ENCODE assay signal across 8 mouse cellular contexts in genomic region chr1:92180141-92181137, GRCm38 (mm10). TPM values are rescaled to one million over a fixed set of nuclear protein-coding genes. Genes with fewer than 3 reads are reported as not detected.
DNase-seq lines count a peak whose midpoint lies in the region; ATAC-seq and TF ChIP-seq lines count a peak whose summit lies in the region.

No protein-coding gene starts in this region.

- TF ChIP-seq CTCF in MEL (IDR thresholded peaks at IDR 0.05 in 2 of 3, conservative IDR thresholded peaks at IDR 0.05 in 1 of 3; ENCODE audit: control insufficient read depth in 1 of 3, insufficient read depth in 1 of 3, low read depth in 2 of 3, low read length in 3 of 3, poor library complexity in 1 of 3, severe bottlenecking in 1 of 3), result no peak
- no peak for TF ChIP-seq CTCF in cerebellum, adult 2 months (IDR thresholded peaks at IDR 0.05; ENCODE audit: borderline replicate concordance, insufficient read depth, low read depth, low read length)
- no peak for TF ChIP-seq CTCF in forebrain, postnatal 0 days (IDR thresholded peaks at IDR 0.05; ENCODE audit: low read depth)

- peaks cover 10 to 12% of the 10 kb centered on the region in 2 experiments; a peak in 3 of 4 replicates for H3K4me1 ChIP-seq in MEL (ENCODE audit: control insufficient read depth in 1 of 2, insufficient read depth in 2 of 2, low read length in 2 of 2)
- H3K4me1 ChIP-seq in cerebellum, adult 2 months (ENCODE audit: control insufficient read depth, insufficient read depth, low read length), result peaks cover 3% of the 10 kb centered on the region; the same call in 1 of the 2 replicates
- H3K4me1 ChIP-seq in forebrain, postnatal 0 days (ENCODE audit: insufficient read depth), result peaks cover 14% of the 10 kb centered on the region
- H3K4me1 ChIP-seq in lung, embryonic 15.5 days, result peaks cover 26% of the 10 kb centered on the region

- H3K27ac ChIP-seq in MEL (ENCODE audit: control insufficient read depth, low read depth, low read length), result peak overlapping the region; percentile 88
- peak overlapping the region; percentile 94 for H3K27ac ChIP-seq in cerebellum, adult 2 months (ENCODE audit: insufficient read depth, low read length)
- H3K27ac ChIP-seq in forebrain, postnatal 0 days (ENCODE audit: low read depth, low read length), result peak overlapping the region; percentile 100
- peak overlapping the region; percentile 99 for H3K27ac ChIP-seq in lung, embryonic 15.5 days

- TF ChIP-seq POLR2A in MEL (IDR thresholded peaks at IDR 0.05; ENCODE audit: control insufficient read depth in 1 of 2, insufficient read depth in 1 of 2, low read depth in 1 of 2, low read length in 2 of 2, poor library complexity in 1 of 2), result peak; percentile 93 to 97
- TF ChIP-seq POLR2A in cerebellum, adult 2 months (IDR thresholded peaks at IDR 0.05; ENCODE audit: borderline replicate concordance, insufficient read depth, low read length), result peak; percentile 96

- 0 out of 4 replicates have a peak, but pooled peaks of 1 of the 2 experiments have one; percentile 16 for TF ChIP-seq EP300 in MEL (IDR thresholded peaks at IDR 0.05; ENCODE audit: low read depth in 1 of 2, low read length in 2 of 2)

- no peaks in the 10 kb centered on the region for H3K9me3 ChIP-seq in MEL (replicated peaks; ENCODE audit: insufficient read depth, low read length)
- no peaks in the 10 kb centered on the region for H3K9me3 ChIP-seq in forebrain, postnatal 0 days (ENCODE audit: low read length)
- no peaks in the 10 kb centered on the region for H3K9me3 ChIP-seq in lung, embryonic 15.5 days

- H3K36me3 ChIP-seq in MEL (ENCODE audit: control insufficient read depth in 1 of 2, insufficient read depth in 2 of 2, low read length in 2 of 2), result peaks cover 0 to 21% of the 10 kb centered on the region in 2 experiments; a peak in 2 of 4 replicates
- H3K36me3 ChIP-seq in forebrain, postnatal 0 days (ENCODE audit: insufficient read depth), result no peaks in the 10 kb centered on the region
- H3K36me3 ChIP-seq in lung, embryonic 15.5 days, result no peaks in the 10 kb centered on the region

- DNase-seq in MEL (ENCODE audit: low read depth, low spot score), result peak; percentile 100
- peak; percentile 100 for DNase-seq in cerebellum, adult 2 months
- peak; percentile 100 for DNase-seq in forebrain, postnatal 0 days
- DNase-seq in heart, postnatal 4 days, result peak; percentile 100
- DNase-seq in layer of hippocampus, adult 8-10 months (ENCODE audit: low spot score in 2 of 2), result peak; percentile 100
- DNase-seq in ovary, adult 18-20 months (ENCODE audit: low spot score), result peak; percentile 100
- DNase-seq in thymus, postnatal 0 days (ENCODE audit: low spot score), result peak; percentile 100

- TF ChIP-seq RAD21 in MEL (IDR thresholded peaks at IDR 0.05; ENCODE audit: low read depth, low read length), result no peak

- H3K79me2 ChIP-seq in MEL (ENCODE audit: control insufficient read depth, insufficient read depth, low read length, poor library complexity), result peaks cover 38% of the 10 kb centered on the region

- peak overlapping the region; percentile 69 for H3K4me2 ChIP-seq in forebrain, postnatal 0 days (ENCODE audit: low read depth)
- peak overlapping the region; percentile 67 for H3K4me2 ChIP-seq in lung, embryonic 15.5 days

- peak overlapping the region; percentile 95 for H3K9ac ChIP-seq in MEL (ENCODE audit: control insufficient read depth, low read depth, low read length, poor library complexity, severe bottlenecking)
- peak overlapping the region; percentile 82 for H3K9ac ChIP-seq in forebrain, postnatal 0 days
- peak overlapping the region; percentile 85 for H3K9ac ChIP-seq in lung, embryonic 15.5 days

- under 1% methylated on average over 90 of the region's 97 CpGs for WGBS in cerebellum, adult 2 months
- under 1% methylated on average over 84 of the region's 97 CpGs for WGBS in forebrain, postnatal 0 days
- under 1% methylated on average over 97 of the region's 97 CpGs for WGBS in lung, embryonic 15.5 days

- H3K4me3 ChIP-seq in MEL (ENCODE audit: control insufficient read depth in 1 of 2, insufficient read depth in 1 of 2, low read depth in 2 of 2, low read length in 2 of 2), result peak overlapping the region; percentile 78 to 91
- peak overlapping the region; percentile 90 for H3K4me3 ChIP-seq in cerebellum, adult 2 months (replicated peaks; ENCODE audit: insufficient read depth, low read depth, low read length)
- peak overlapping the region; percentile 69 for H3K4me3 ChIP-seq in forebrain, postnatal 0 days (ENCODE audit: low read depth, low read length)
- H3K4me3 ChIP-seq in lung, embryonic 15.5 days, result peak overlapping the region; percentile 91

- ATAC-seq in forebrain, postnatal 0 days, result peak; percentile 97
- ATAC-seq in lung, embryonic 15.5 days (ENCODE audit: borderline replicate concordance, extremely low read depth, low FRiP score, low TSS enrichment), result peak; percentile 97

- 0 out of 4 replicates have a peak, but pooled peaks cover 0 to 3% of the 10 kb centered on the region in 2 experiments for H3K27me3 ChIP-seq in MEL (ENCODE audit: control insufficient read depth in 1 of 2, insufficient read depth in 2 of 2, low read length in 2 of 2)
- H3K27me3 ChIP-seq in cerebellum, adult 2 months (ENCODE audit: control insufficient read depth, insufficient read depth, low read length), result no peaks in the 10 kb centered on the region
- no peaks in the 10 kb centered on the region for H3K27me3 ChIP-seq in forebrain, postnatal 0 days (ENCODE audit: insufficient read depth, low read length)
- H3K27me3 ChIP-seq in lung, embryonic 15.5 days, result no peaks in the 10 kb centered on the region

TF ChIP-seq in MEL, 35 proteins besides CTCF, POLR2A, EP300 and RAD21 (continues in another document):
- TF ChIP-seq UBTF (IDR thresholded peaks at IDR 0.05; ENCODE audit: borderline replicate concordance, insufficient read depth, low read depth, low read length) (0 out of 2 replicates have a peak, but pooled peaks have one; percentile 26), ETS1 (IDR thresholded peaks at IDR 0.05; ENCODE audit: low read depth, low read length) (0 out of 2 replicates have a peak, but pooled peaks have one; percentile 47), MYC (IDR thresholded peaks at IDR 0.05; ENCODE audit: low read depth, low read length) (peak; percentile 85), POLR2AphosphoS2 (IDR thresholded peaks at IDR 0.05; ENCODE audit: low read length) (peak; percentile 96), NELFE (IDR thresholded peaks at IDR 0.05; ENCODE audit: low read depth, low read length) (peak; percentile 96), CHD1 (IDR thresholded peaks at IDR 0.05; ENCODE audit: low read depth, low read length) (no peak), GABPA (IDR thresholded peaks at IDR 0.05; ENCODE audit: low read depth, low read length) (no peak), NRF1 (IDR thresholded peaks at IDR 0.05; ENCODE audit: insufficient read depth, low read depth, low read length, poor library complexity, severe bottlenecking) (peak; percentile 87), TBP (IDR thresholded peaks at IDR 0.05; ENCODE audit: low read depth, low read length) (peak; percentile 50; the same call in 1 of the 2 replicates), ELF1 (IDR thresholded peaks at IDR 0.05; ENCODE audit: low read depth, low read length) (no peak; the same call in 1 of the 2 replicates), POLR2AphosphoS5 (IDR thresholded peaks at IDR 0.05; ENCODE audit: borderline replicate concordance, low read depth, low read length) (no peak), BHLHE40 (IDR thresholded peaks at IDR 0.05; ENCODE audit: borderline replicate concordance, low read depth, low read length) (peak; percentile 60; the same call in 1 of the 2 replicates), USF1 (IDR thresholded peaks at IDR 0.05; ENCODE audit: low read depth, low read length) (peak; percentile 98), TAL1 (IDR thresholded peaks at IDR 0.05; ENCODE audit: low read length) (no peak), ZMIZ1 (IDR thresholded peaks at IDR 0.05; ENCODE audit: low read depth, low read length) (peak; percentile 91), ZNF384 (IDR thresholded peaks at IDR 0.05; ENCODE audit: low read depth, low read length) (peak; percentile 54), MXI1 (IDR thresholded peaks at IDR 0.05; ENCODE audit: low read depth, low read length) (peak; percentile 94), ZKSCAN1 (IDR thresholded peaks at IDR 0.05; ENCODE audit: low read depth, low read length) (no peak), ZC3H11A (IDR thresholded peaks at IDR 0.05; ENCODE audit: low read depth, low read length) (no peak), E2F4 (IDR thresholded peaks at IDR 0.05; ENCODE audit: borderline replicate concordance, low read depth, low read length) (0 out of 2 replicates have a peak, but pooled peaks have one; percentile 64), SMC3 (IDR thresholded peaks at IDR 0.05; ENCODE audit: low read depth, low read length) (no peak), MEF2A (IDR thresholded peaks at IDR 0.05; ENCODE audit: extremely low read depth, insufficient replicate concordance, low read depth, low read length, poor library complexity, severe bottlenecking) (no peak), HCFC1 (IDR thresholded peaks at IDR 0.05; ENCODE audit: low read depth, low read length) (peak; percentile 74), KAT2A (conservative IDR thresholded peaks at IDR 0.05; ENCODE audit: low read depth, low read length) (no peak; the same call in 1 of the 2 replicates), MAFK (IDR thresholded peaks at IDR 0.05; ENCODE audit: borderline replicate concordance, low read depth, low read length) (no peak), USF2 (IDR thresholded peaks at IDR 0.05; ENCODE audit: borderline replicate concordance in 1 of 2, insufficient read depth in 1 of 2, low read depth in 1 of 2, low read length in 2 of 2) (peak; percentile 28 to 87; a peak in 3 of 4 replicates), MYB (IDR thresholded peaks at IDR 0.05; ENCODE audit: low read depth, low read length) (no peak), MAX (IDR thresholded peaks at IDR 0.05; ENCODE audit: low read length) (peak; percentile 96), GATA1 (IDR thresholded peaks at IDR 0.05; ENCODE audit: low read depth, low read length) (no peak)

RNA-seq across cellular contexts. Expression of gene Hdac4, which starts 15.1 kb away (rescaled TPM):
- total RNA-seq in MEL (2012; rRNA removed), result 12.3 and 12.6 TPM in 2 replicates
- 10 to 100 TPM; 11.0 to 19.5 TPM for polyA plus RNA-seq in MEL (2012; ENCODE audit: insufficient read depth in 1 of 2, insufficient read length in 2 of 2, low read depth in 1 of 2, low replicate concordance in 2 of 2, missing spikeins in 1 of 2)
- polyA plus RNA-seq in cerebellum, adult 2 months (2012; rRNA removed), result 24.7 and 27.7 TPM in 2 replicates
- total RNA-seq in forebrain, postnatal 0 days (2014; rRNA removed), result 39.7 and 57.0 TPM in 2 replicates
- 11.2 and 21.3 TPM in 2 replicates for polyA plus RNA-seq in forebrain, postnatal 0 days (2015; fragmentation: Nextera tagmentation; extraction: Ambion mirVana)
- total RNA-seq in heart, postnatal 4 days (2021), result 10 to 100 TPM; 33.3 to 36.3 TPM
- 100 to 1,000 TPM in 2 of 4 experiments, 10 to 100 TPM in 2; 79.8 to 118 (median 98.2) TPM for total RNA-seq in layer of hippocampus, adult 8-10 months (2022)
- 16.6 and 19.1 TPM in 2 replicates for polyA plus RNA-seq in lung, embryonic 15.5 days (2015; fragmentation: Nextera tagmentation; extraction: Ambion mirVana)
- 23.6 and 27.7 TPM in 2 replicates for polyA plus RNA-seq in thymus, postnatal 0 days (2015; fragmentation: Nextera tagmentation; extraction: Ambion mirVana)

Comparison
In these comparisons a context has a peak if more than half of its experiments do, and no peak if none do; other contexts are left out.
1. Peak in every context shown above with its lines: DNase-seq, ATAC-seq, H3K4me3 ChIP-seq and H3K27ac ChIP-seq.